Mouse (Mus musculus): ENCODE measurements around the gene Fat1.

GRCm38 (mm10) chr8:44993376-44993775, 58.1 kb downstream of the Fat1 start:
- TF ChIP-seq POLR2A (IDR thresholded peaks at IDR 0.05; ENCODE audit: insufficient read length, low read depth) = no peak
- TF ChIP-seq CEBPB (IDR thresholded peaks at IDR 0.05; ENCODE audit: insufficient read depth, poor library complexity, severe bottlenecking) = no peak
- TF ChIP-seq TCF12 (IDR thresholded peaks at IDR 0.05; ENCODE audit: insufficient read depth, poor library complexity, severe bottlenecking) = no peak
- TF ChIP-seq MYOG (IDR thresholded peaks at IDR 0.05; ENCODE audit: control insufficient read depth in 1 of 3, insufficient read depth in 1 of 3, insufficient read length in 2 of 3, low read depth in 2 of 3) = no peak
- TF ChIP-seq MYOD1 (IDR thresholded peaks at IDR 0.05; ENCODE audit: control insufficient read depth in 1 of 3, insufficient read length in 2 of 3, low read depth in 2 of 3) = no peak
- no peak for TF ChIP-seq E2F4 (IDR thresholded peaks at IDR 0.05; ENCODE audit: insufficient read depth)

All from myocyte (in vitro differentiated cells).